Mouse (Mus musculus) bone marrow macrophage, adult 2 months (primary cell): ENCODE measurements around the gene Zfp341.

Experiments used
- CTCF ChIP-seq: IDR thresholded peaks from 2 replicates; pipeline ENCODE4 v1.5.1; 2012; ENCODE audit warnings: low read depth, mild to moderate bottlenecking, low read length, moderate library complexity
- POLR2A ChIP-seq: IDR thresholded peaks from 2 replicates; pipeline ENCODE4 v1.6.1; 2012; ENCODE audit warnings: mild to moderate bottlenecking, low read depth, low read length, borderline replicate concordance

- TF ChIP-seq CTCF, result no peak
- no peak for TF ChIP-seq POLR2A
These were observed 36.0 kb upstream of the Zfp341 start for GRCm38 (mm10) chr2:154576876-154577743.
